Mouse (Mus musculus) fat pad, adult 2 months (tissue): ENCODE data around the gene Arfrp1.

Experiments used
- DNase-seq: peaks from one replicate; pipeline ENCODE4 v3.0.0-alpha.2; 2011; ENCODE audit warnings: low read depth, low spot score; ENCODE audit errors: extremely low read depth

Gene Arfrp1

GRCm38 (mm10) chr2:181364860-181365596 is at the start of gene Arfrp1, which contains the start of gene Zgpat:
TSS of gene Arfrp1 (minus strand) at chr2:181365404.
TSS of gene Zgpat (plus strand) at chr2:181364928.
- no peak for DNase-seq

- DNase-seq, result no peak
Observed at GRCm38 (mm10) chr2:181413141-181413540, 47.9 kb upstream of the Arfrp1 start.

- DNase-seq, result no peak
Observed at GRCm38 (mm10) chr2:181410760-181411473, 45.7 kb upstream of the Arfrp1 start.

- no peak for DNase-seq
Observed at GRCm38 (mm10) chr2:181409643-181410042, 44.4 kb upstream of the Arfrp1 start.

GRCm38 (mm10) chr2:181403722-181404121 is 38.5 kb upstream of the Arfrp1 start:
- DNase-seq, result no peak

GRCm38 (mm10) chr2:181401497-181401896 is 36.3 kb upstream of the Arfrp1 start:
- DNase-seq, result no peak

- DNase-seq, result no peak
Observed at GRCm38 (mm10) chr2:181397207-181397761, 32.1 kb upstream of the Arfrp1 start.

- no peak for DNase-seq
Observed at GRCm38 (mm10) chr2:181394086-181394485, 28.9 kb upstream of the Arfrp1 start.

- no peak for DNase-seq
Observed at GRCm38 (mm10) chr2:181392600-181393213, 27.5 kb upstream of the Arfrp1 start.

- no peak for DNase-seq
Observed at GRCm38 (mm10) chr2:181391541-181391940, 26.3 kb upstream of the Arfrp1 start.

GRCm38 (mm10) chr2:181391022-181391421 is 25.8 kb upstream of the Arfrp1 start:
- no peak for DNase-seq

GRCm38 (mm10) chr2:181390136-181390870 is 25.1 kb upstream of the Arfrp1 start:
- DNase-seq, result no peak

GRCm38 (mm10) chr2:181386663-181387210 is 21.5 kb upstream of the Arfrp1 start:
- no peak for DNase-seq

GRCm38 (mm10) chr2:181385885-181386284 is 20.7 kb upstream of the Arfrp1 start:
- DNase-seq, result no peak

GRCm38 (mm10) chr2:181384919-181385391 is 19.8 kb upstream of the Arfrp1 start:
- DNase-seq, result no peak

- no peak for DNase-seq
Observed at GRCm38 (mm10) chr2:181384463-181384862, 19.3 kb upstream of the Arfrp1 start.

GRCm38 (mm10) chr2:181381631-181382306 is 16.6 kb upstream of the Arfrp1 start:
- no peak for DNase-seq

GRCm38 (mm10) chr2:181381107-181381506 is 15.9 kb upstream of the Arfrp1 start:
- no peak for DNase-seq

- DNase-seq, result no peak
Observed at GRCm38 (mm10) chr2:181380251-181380650, 15.0 kb upstream of the Arfrp1 start.

GRCm38 (mm10) chr2:181379778-181380177 is 14.6 kb upstream of the Arfrp1 start, which contains the start of gene Lime1:
TSS of gene Lime1 (plus strand) at chr2:181380078.
- DNase-seq, result no peak
